Mouse (Mus musculus): ENCODE measurements around the gene Anxa6. TPM values are rescaled to one million over a fixed set of nuclear protein-coding genes. Genes with fewer than 3 reads are reported as not detected.

Gene Anxa6
- total RNA-seq, 2 experiments from 2014 or later, result 169 to 172 TPM

- DNase-seq (ENCODE audit: low spot score in 2 of 2), result no peak
Observed at GRCm38 (mm10) chr11:55031991-55032280, 1.3 kb downstream of the Anxa6 start.

GRCm38 (mm10) chr11:55031211-55031990 lies 1.8 kb downstream of the Anxa6 start:
- DNase-seq (ENCODE audit: low spot score in 2 of 2), result no peak

- no peak for DNase-seq (ENCODE audit: low spot score in 2 of 2)
Observed at GRCm38 (mm10) chr11:55028509-55028908, 4.7 kb downstream of the Anxa6 start.

GRCm38 (mm10) chr11:55027204-55027855 lies 5.9 kb downstream of the Anxa6 start:
- no peak for DNase-seq (ENCODE audit: low spot score in 2 of 2)

- DNase-seq (ENCODE audit: low spot score in 2 of 2), result no peak
Observed at GRCm38 (mm10) chr11:55025896-55026295, 7.3 kb downstream of the Anxa6 start.

- DNase-seq (ENCODE audit: low spot score in 2 of 2), result no peak
Observed at GRCm38 (mm10) chr11:55023583-55023982, 9.7 kb downstream of the Anxa6 start.

GRCm38 (mm10) chr11:55023049-55023564 lies 10.1 kb downstream of the Anxa6 start:
- peak; percentile 50 to 65 for DNase-seq (ENCODE audit: low spot score in 2 of 2)

- DNase-seq (ENCODE audit: low spot score in 2 of 2), result no peak
Observed at GRCm38 (mm10) chr11:55022508-55022907, 10.7 kb downstream of the Anxa6 start.

GRCm38 (mm10) chr11:55021859-55022258 lies 11.4 kb downstream of the Anxa6 start:
- no peak for DNase-seq (ENCODE audit: low spot score in 2 of 2)

GRCm38 (mm10) chr11:55021458-55021857 lies 11.8 kb downstream of the Anxa6 start:
- no peak for DNase-seq (ENCODE audit: low spot score in 2 of 2)

GRCm38 (mm10) chr11:55019711-55020110 lies 13.5 kb downstream of the Anxa6 start:
- no peak for DNase-seq (ENCODE audit: low spot score in 2 of 2)

GRCm38 (mm10) chr11:55018034-55018433 lies 15.2 kb downstream of the Anxa6 start:
- DNase-seq (ENCODE audit: low spot score in 2 of 2), result no peak

GRCm38 (mm10) chr11:55017201-55017600 lies 16.0 kb downstream of the Anxa6 start:
- no peak for DNase-seq (ENCODE audit: low spot score in 2 of 2)

GRCm38 (mm10) chr11:55016758-55017157 lies 16.5 kb downstream of the Anxa6 start:
- DNase-seq (ENCODE audit: low spot score in 2 of 2), result no peak

GRCm38 (mm10) chr11:55015831-55016241 lies 17.4 kb downstream of the Anxa6 start:
- peak in 1 of 2 experiments; percentile 57 for DNase-seq (ENCODE audit: low spot score in 2 of 2)

GRCm38 (mm10) chr11:55015264-55015663 lies 18.0 kb downstream of the Anxa6 start:
- DNase-seq (ENCODE audit: low spot score in 2 of 2), result no peak

- no peak for DNase-seq (ENCODE audit: low spot score in 2 of 2)
Observed at GRCm38 (mm10) chr11:55013802-55014201, 19.4 kb downstream of the Anxa6 start.

GRCm38 (mm10) chr11:55012551-55013521 lies 20.4 kb downstream of the Anxa6 start:
- no peak for DNase-seq (ENCODE audit: low spot score in 2 of 2)

GRCm38 (mm10) chr11:55011440-55011839 lies 21.8 kb downstream of the Anxa6 start:
- no peak for DNase-seq (ENCODE audit: low spot score in 2 of 2)

GRCm38 (mm10) chr11:55008230-55008629 lies 25.0 kb downstream of the Anxa6 start:
- DNase-seq (ENCODE audit: low spot score in 2 of 2), result no peak

GRCm38 (mm10) chr11:55005684-55006083 lies 27.6 kb downstream of the Anxa6 start:
- DNase-seq (ENCODE audit: low spot score in 2 of 2), result no peak

All from adrenal gland, postnatal 4 days (tissue).